Mouse (Mus musculus) liver, postnatal 0 days (tissue): ENCODE measurements around the gene Rnf225.

Experiments
- CTCF ChIP-seq: sonication (generic); IDR thresholded peaks from 2 replicates; pipeline ENCODE4 v1.5.1; 2016; ENCODE audit warnings: antibody characterized with exemption, low read depth
- EP300 ChIP-seq: IDR thresholded peaks from 2 replicates; pipeline ENCODE4 v1.6.1; 2016; ENCODE audit warnings: antibody characterized with exemption, low read depth, mild to moderate bottlenecking

DNA sequence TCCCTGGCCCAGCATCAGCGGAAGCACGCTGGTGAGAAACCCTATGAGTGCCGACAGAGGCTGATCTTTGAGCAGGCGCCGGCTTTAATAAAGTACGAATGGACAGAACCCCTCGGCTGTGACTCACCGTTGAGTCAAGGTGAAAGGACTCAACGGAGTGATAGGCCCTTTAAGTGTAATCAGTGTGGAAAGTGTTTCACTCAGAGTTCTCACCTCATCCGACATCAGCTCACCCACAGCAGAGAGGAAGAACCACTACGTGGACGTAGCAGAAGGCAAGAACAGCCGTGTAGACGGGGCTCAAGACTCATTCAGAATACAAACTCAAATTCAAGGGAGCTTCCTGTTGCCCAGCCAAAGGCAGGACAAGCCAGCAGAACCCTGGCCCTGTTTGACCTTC, 36.3 kb upstream of the Rnf225 start:
- TF ChIP-seq EP300 = no peak
- no peak for TF ChIP-seq CTCF
